Mouse (Mus musculus) ES-E14 (cell line): ENCODE results near the gene Slx4ip. TPM values are rescaled to one million over a fixed set of nuclear protein-coding genes. Genes with fewer than 3 reads are reported as not detected.

Experiments used
- DNase-seq: peaks from one replicate; pipeline ENCODE4 v3.0.0-alpha.2; 2013; ENCODE audit warnings: low read depth, low spot score
- H3K27ac ChIP-seq: 2 replicates; pipeline ENCODE4 v1.5.1; 2012; ENCODE audit warnings: low read depth, mild to moderate bottlenecking, low read length, moderate library complexity, mixed read lengths; ENCODE audit not compliant: poor library complexity, insufficient read depth, severe bottlenecking
- H3K36me3 ChIP-seq: 2 replicates; pipeline ENCODE4 v1.6.1; 2012; ENCODE audit warnings: mild to moderate bottlenecking, low read length, moderate library complexity, mixed read lengths; ENCODE audit not compliant: control insufficient read depth, poor library complexity, insufficient read depth, severe bottlenecking
- H3K4me1 ChIP-seq, 2 experiments: fragments of 150-350 bp in 1 of 2; sonication (generic) in 1 of 2; 2 replicates each; pipeline ENCODE4 v1.6.1; 2012; ENCODE audit warnings: low read length in 2 of 2, mild to moderate bottlenecking in 1 of 2, mixed read lengths in 1 of 2; ENCODE audit not compliant: control insufficient read depth in 2 of 2, insufficient read depth in 2 of 2, poor library complexity in 1 of 2
- H3K4me3 ChIP-seq, 2 experiments: fragments of 150-350 bp in 1 of 2; sonication (generic) in 1 of 2; 2 replicates each; pipeline ENCODE4 v1.5.1; 2012; ENCODE audit warnings: low read length in 2 of 2, low read depth in 1 of 2, mild to moderate bottlenecking in 1 of 2, mixed read lengths in 1 of 2; ENCODE audit not compliant: insufficient read depth in 1 of 2, poor library complexity in 1 of 2, severe bottlenecking in 1 of 2
- H3K9ac ChIP-seq: 2 replicates; pipeline ENCODE4 v1.6.1; 2012; ENCODE audit warnings: low read depth, mild to moderate bottlenecking, low read length, mixed read lengths; ENCODE audit not compliant: poor library complexity, insufficient read depth, severe bottlenecking
- H3K9me3 ChIP-seq: fragments of 150-350 bp; sonication (generic); 2 replicates; pipeline ENCODE4 v1.6.1; 2012; ENCODE audit warnings: low read depth, mild to moderate bottlenecking, low read length; ENCODE audit not compliant: control insufficient read depth, insufficient read depth
- CHD2 ChIP-seq: IDR thresholded peaks from 2 replicates; pipeline ENCODE4 v1.6.1; 2014; ENCODE audit warnings: mild to moderate bottlenecking, low read depth, low read length, inconsistent platforms
- HCFC1 ChIP-seq: IDR thresholded peaks from 2 replicates; pipeline ENCODE4 v1.6.1; 2012; ENCODE audit warnings: low read length, inconsistent platforms, borderline replicate concordance; ENCODE audit not compliant: insufficient read depth
- MAFK ChIP-seq: IDR thresholded peaks from 2 replicates; pipeline ENCODE4 v1.6.1; 2014; ENCODE audit warnings: mild to moderate bottlenecking, low read depth, low read length, inconsistent platforms; ENCODE audit not compliant: insufficient read depth
- ZC3H11A ChIP-seq: IDR thresholded peaks from 2 replicates; pipeline ENCODE4 v1.6.1; 2012; ENCODE audit warnings: low read depth, mild to moderate bottlenecking, inconsistent platforms, low read length, borderline replicate concordance
- ZNF384 ChIP-seq: IDR thresholded peaks from 2 replicates; pipeline ENCODE4 v1.6.1; 2012; ENCODE audit warnings: low read depth, low read length, inconsistent platforms
- in situ Hi-C, 2 experiments: fragments of 600-800 bp; cut with MboI; formaldehyde crosslinking; loops; one replicate each; pipeline ENCODE4 v1.15.1; 2025; ENCODE audit warnings: low sequenced_read_pairs in 2 of 2, inconsistent platforms in 1 of 2; ENCODE audit not compliant: unreplicated experiment in 2 of 2
- total RNA-seq: library from RNA; depleted of rRNA; stranded (reverse); fragments of 300-350 nt; gene quantifications from 2 replicates; pipeline ENCODE4 v1.2.3, GENCODE M21; 2012

The Slx4ip gene
- total RNA-seq, 1 experiment, result 8.1 TPM

DNA sequence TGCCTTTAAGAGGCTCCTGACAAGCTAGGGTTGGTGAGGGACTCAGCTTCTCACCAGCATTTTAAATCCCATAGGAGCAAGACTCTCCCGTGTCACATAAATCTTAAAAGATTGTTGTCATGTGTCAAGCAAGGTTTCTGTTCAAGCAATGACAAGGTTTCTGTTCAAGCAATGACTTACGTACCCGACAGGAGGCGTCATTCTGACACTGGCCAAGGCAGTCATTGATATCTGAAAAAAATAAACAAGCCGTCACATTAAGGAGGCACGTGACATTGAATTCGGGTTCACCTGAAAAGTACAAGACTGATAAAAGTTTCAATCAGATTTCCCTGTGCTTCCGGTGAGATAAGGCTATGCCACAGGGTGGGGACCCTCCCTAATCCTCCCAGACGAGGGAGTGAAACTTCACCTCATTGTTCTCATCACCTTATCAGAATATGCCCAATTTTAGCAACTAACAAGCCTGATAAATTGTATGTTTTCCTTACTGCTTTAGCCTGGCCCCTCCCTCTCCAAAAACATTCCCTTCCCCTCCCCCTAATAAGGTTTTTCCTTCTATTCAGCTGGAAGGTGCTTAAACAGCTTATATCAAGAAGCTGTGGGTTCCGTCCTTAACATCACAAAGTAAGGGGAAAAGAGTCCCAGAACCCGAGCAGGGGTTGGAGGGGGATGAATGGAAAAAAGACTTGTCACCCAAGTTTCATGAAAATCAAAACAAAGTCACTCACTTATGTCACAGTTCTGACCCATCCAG is 200.9 kb downstream of the Slx4ip start:
- peaks cover 32% of the 10 kb centered on the region for H3K36me3 ChIP-seq

DNA sequence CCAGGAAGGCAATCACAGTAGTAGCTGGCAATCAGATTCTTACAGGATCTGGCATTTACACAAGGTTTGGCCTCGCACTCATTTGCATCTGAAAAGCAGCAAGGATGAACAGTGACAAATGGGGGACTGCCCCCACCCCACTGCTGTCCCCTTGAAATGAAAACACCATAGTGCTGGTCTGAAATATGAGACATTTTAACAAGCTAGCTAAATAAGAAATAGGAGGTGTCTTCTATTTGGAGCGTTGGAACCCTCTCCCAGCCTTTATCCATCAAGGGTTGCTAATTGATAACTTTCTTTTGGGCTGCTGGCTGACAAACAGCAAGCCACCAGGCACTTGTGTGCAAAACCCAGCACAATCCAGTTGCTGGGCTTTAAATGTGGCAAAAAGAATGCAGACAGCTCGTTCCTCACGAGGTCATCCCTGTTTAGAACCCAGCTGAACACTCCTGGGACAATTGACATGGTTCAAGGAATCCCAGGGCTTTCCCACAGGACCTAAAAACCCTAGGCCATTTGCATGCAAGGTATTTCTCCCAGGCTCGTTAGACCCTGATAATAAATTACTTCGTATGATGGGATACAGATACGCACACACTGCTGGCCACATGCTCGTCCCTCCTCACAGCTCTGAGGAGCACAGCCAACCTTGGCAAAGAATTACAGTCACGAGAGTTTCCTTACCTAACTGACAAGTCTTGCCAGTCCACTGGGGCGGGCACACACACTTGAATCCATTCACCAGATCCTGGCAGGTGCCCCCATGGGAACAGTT is 201.7 kb downstream of the Slx4ip start:
- H3K4me3 ChIP-seq, result no peak overlapping the region
- H3K9ac ChIP-seq, result no peak overlapping the region
- peaks cover 29% of the 10 kb centered on the region for H3K36me3 ChIP-seq
- TF ChIP-seq ZC3H11A, result no peak
- TF ChIP-seq CHD2, result no peak
- no peak for TF ChIP-seq ZNF384
- no peak overlapping the region for H3K27ac ChIP-seq
- no peaks in the 10 kb centered on the region for H3K9me3 ChIP-seq
- H3K4me1 ChIP-seq, result peaks cover 3 to 24% of the 10 kb centered on the region in 2 experiments
- no peak for DNase-seq
- in situ Hi-C loops, result no loop called here

More for the DNA sequence above, 200.9 kb downstream of the Slx4ip start:
- peaks cover 1 to 17% of the 10 kb centered on the region in 2 experiments; a peak in 3 of 4 replicates for H3K4me1 ChIP-seq
- no peak overlapping the region for H3K27ac ChIP-seq
- no peak for DNase-seq
- H3K9me3 ChIP-seq, result no peaks in the 10 kb centered on the region
- TF ChIP-seq ZNF384, result no peak
- TF ChIP-seq MAFK, result no peak
- no peak for TF ChIP-seq HCFC1
- no peak for TF ChIP-seq ZC3H11A
- no peak for TF ChIP-seq CHD2
- in situ Hi-C loops, result no loop called here
- H3K4me3 ChIP-seq, result no peak overlapping the region
- no peak overlapping the region for H3K9ac ChIP-seq

DNA sequence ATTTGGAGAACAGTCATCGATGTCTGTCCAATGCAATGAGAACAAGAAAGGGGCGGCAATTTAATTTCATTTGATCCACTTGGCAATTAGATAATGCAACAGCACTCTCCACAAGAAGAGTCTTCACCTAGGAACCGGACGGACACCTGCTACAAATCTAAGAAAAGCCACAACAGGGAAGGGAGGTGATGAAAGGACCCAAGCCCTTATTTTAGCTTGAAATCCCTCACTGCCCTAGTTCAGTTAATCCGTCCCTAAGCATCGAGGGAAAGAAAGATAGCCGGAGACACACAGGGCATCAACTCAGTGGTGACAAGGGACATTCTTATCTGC is 202.2 kb downstream of the Slx4ip start:
- Histone ChIP-seq H3K27ac (no peak overlapping the region), H3K9me3 (no peaks in the 10 kb centered on the region), H3K36me3 (peaks cover 23% of the 10 kb centered on the region), H3K4me3 (no peak overlapping the region), H3K4me1 (peaks cover 5 to 26% of the 10 kb centered on the region in 2 experiments), H3K9ac (no peak overlapping the region)
- no peak for DNase-seq
- TF ChIP-seq CHD2 (no peak), MAFK (no peak), ZNF384 (no peak), ZC3H11A (no peak), HCFC1 (no peak)
- in situ Hi-C loops, result no loop called here

DNA sequence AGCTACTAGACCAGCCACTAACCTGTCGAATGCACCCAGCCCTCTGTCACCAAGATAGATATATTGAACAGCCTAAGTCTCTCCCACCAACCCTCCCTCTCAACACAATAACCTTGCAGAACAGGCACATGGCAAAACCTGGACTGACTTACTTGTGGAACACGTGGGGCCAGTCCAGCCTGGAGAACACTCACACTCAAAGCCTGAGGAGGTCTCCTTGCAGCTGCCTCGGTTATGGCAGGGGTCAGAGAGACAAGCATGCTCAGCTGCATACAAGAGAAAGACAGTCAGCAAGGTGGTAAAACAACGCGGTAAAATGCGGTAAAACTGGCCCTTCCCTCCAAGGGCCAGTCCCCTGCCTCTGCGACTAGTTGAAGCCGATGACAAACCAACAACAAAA is 203.3 kb downstream of the Slx4ip start:
- in situ Hi-C loops, result no loop called here
- Histone ChIP-seq H3K4me3 (no peak overlapping the region), H3K27ac (no peak overlapping the region), H3K9ac (no peak overlapping the region), H3K36me3 (peaks cover 18% of the 10 kb centered on the region), H3K4me1 (peaks cover 5 to 32% of the 10 kb centered on the region in 2 experiments), H3K9me3 (no peaks in the 10 kb centered on the region)
- TF ChIP-seq ZC3H11A (no peak), CHD2 (no peak), ZNF384 (no peak), HCFC1 (no peak), MAFK (no peak)
- DNase-seq, result no peak
